Mouse (Mus musculus) lung, postnatal 0 days (tissue): ENCODE measurements around the gene Sf3b3. TPM values are rescaled to one million over a fixed set of nuclear protein-coding genes. Genes with fewer than 3 reads are reported as not detected.
A peak's percentile ranks its signal among the peaks of the same experiment; 100 is the strongest.

Source experiments
- ATAC-seq: fragments of 200-750 bp; cut with Nextera tagmentation; 2 replicates; pipeline ENCODE4 v1.8.0; 2017; ENCODE audit warnings: moderate library complexity
- DNase-seq: peaks from one replicate; pipeline ENCODE4 v3.0.0-alpha.2; 2016; ENCODE audit warnings: low spot score
- H3K27ac ChIP-seq: fragments of 300-500 bp; sonication (generic); 2 replicates; pipeline ENCODE4 v1.5.1; 2014; ENCODE audit warnings: antibody characterized with exemption, mild to moderate bottlenecking, low read length, mixed read lengths
- H3K27me3 ChIP-seq: fragments of 300-500 bp; sonication (generic); replicated peaks from 2 replicates; pipeline ENCODE4 v1.6.1; 2014; ENCODE audit warnings: low read length, mixed read lengths; ENCODE audit not compliant: insufficient read depth
- H3K36me3 ChIP-seq: fragments of 300-500 bp; sonication (generic); 2 replicates; pipeline ENCODE4 v1.6.1; 2014; ENCODE audit warnings: low read length, mixed read lengths; ENCODE audit not compliant: insufficient read depth
- H3K4me1 ChIP-seq: fragments of 300-500 bp; sonication (generic); 2 replicates; pipeline ENCODE4 v1.6.1; 2014; ENCODE audit warnings: antibody characterized with exemption, low read depth, low read length, mixed read lengths; ENCODE audit not compliant: insufficient read depth
- H3K4me2 ChIP-seq: fragments of 300-500 bp; sonication (generic); replicated peaks from 2 replicates; pipeline ENCODE4 v1.6.1; 2014; ENCODE audit warnings: low read depth, mild to moderate bottlenecking, low read length, moderate library complexity, mixed read lengths
- H3K4me3 ChIP-seq: fragments of 300-500 bp; sonication (generic); 2 replicates; pipeline ENCODE4 v1.5.1; 2014; ENCODE audit warnings: low read depth, low read length
- H3K9ac ChIP-seq: fragments of 300-500 bp; sonication (generic); replicated peaks from 2 replicates; pipeline ENCODE4 v1.6.1; 2014; ENCODE audit warnings: low read depth, mild to moderate bottlenecking
- H3K9me3 ChIP-seq: fragments of 300-500 bp; sonication (generic); 2 replicates; pipeline ENCODE4 v1.6.1; 2016; ENCODE audit warnings: low read length, mixed read lengths
- CTCF ChIP-seq: IDR thresholded peaks from 2 replicates; pipeline ENCODE4 v1.5.1; 2016; ENCODE audit warnings: antibody characterized with exemption, mild to moderate bottlenecking
- EP300 ChIP-seq: IDR thresholded peaks from 2 replicates; pipeline ENCODE4 v1.6.1; 2016; ENCODE audit warnings: antibody characterized with exemption, mild to moderate bottlenecking, control low read depth
- WGBS: fragments of 180-500 bp; shearing (Covaris S2); extraction: QIAGEN DNeasy Blood & Tissue Kit; methylation state at CpG from one replicate; pipeline ENCODE4 v1.1.7; 2014; 5-methylcytosine and 5-hydroxymethylcytosine counted together
- polyA plus RNA-seq: library from polyadenylated mRNA; unstranded; fragments of >200 nt; fragmentation: Nextera tagmentation; extraction: Ambion mirVana; gene quantifications from 2 replicates; pipeline ENCODE4 v1.2.1, GENCODE M21; 2015

The Sf3b3 gene
- polyA plus RNA-seq, 1 experiment from 2014 or later, result 41.1 TPM

DNA sequence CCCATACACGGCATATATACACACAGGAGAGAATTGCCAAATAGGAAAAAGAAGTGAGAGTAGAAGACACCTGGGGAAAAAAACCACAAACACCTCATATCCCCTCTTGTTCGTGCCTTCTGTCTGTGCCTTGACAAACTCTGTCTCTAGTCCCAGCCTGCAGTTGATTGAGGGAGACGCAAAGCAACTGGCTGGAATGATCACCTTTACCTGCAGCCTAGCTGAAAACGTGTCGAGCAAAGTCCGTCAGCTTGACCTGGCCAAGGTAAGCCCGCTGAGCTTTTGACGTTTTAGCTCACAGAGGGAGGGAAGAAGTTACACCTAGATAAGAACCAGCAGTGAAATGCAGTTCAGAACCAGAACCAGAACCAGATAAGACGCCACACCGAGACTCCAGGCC lies 4.6 kb upstream of the Sf3b3 start:
- no peaks in the 10 kb centered on the region; the same call in 1 of the 2 replicates for H3K4me1 ChIP-seq
- ATAC-seq (no peak), DNase-seq (no peak)
- H3K36me3 ChIP-seq, result peaks cover 47% of the 10 kb centered on the region; the same call in 1 of the 2 replicates
- no peak overlapping the region for H3K4me3 ChIP-seq
- H3K27ac ChIP-seq, result no peak overlapping the region
- H3K27me3 ChIP-seq, result no peaks in the 10 kb centered on the region
- no peak overlapping the region for H3K4me2 ChIP-seq
- TF ChIP-seq EP300, result no peak
- no peak for TF ChIP-seq CTCF
- H3K9ac ChIP-seq, result no peak overlapping the region
- H3K9me3 ChIP-seq, result no peaks in the 10 kb centered on the region
- WGBS, result 94% methylated on average over 10 of the region's 10 CpGs

DNA sequence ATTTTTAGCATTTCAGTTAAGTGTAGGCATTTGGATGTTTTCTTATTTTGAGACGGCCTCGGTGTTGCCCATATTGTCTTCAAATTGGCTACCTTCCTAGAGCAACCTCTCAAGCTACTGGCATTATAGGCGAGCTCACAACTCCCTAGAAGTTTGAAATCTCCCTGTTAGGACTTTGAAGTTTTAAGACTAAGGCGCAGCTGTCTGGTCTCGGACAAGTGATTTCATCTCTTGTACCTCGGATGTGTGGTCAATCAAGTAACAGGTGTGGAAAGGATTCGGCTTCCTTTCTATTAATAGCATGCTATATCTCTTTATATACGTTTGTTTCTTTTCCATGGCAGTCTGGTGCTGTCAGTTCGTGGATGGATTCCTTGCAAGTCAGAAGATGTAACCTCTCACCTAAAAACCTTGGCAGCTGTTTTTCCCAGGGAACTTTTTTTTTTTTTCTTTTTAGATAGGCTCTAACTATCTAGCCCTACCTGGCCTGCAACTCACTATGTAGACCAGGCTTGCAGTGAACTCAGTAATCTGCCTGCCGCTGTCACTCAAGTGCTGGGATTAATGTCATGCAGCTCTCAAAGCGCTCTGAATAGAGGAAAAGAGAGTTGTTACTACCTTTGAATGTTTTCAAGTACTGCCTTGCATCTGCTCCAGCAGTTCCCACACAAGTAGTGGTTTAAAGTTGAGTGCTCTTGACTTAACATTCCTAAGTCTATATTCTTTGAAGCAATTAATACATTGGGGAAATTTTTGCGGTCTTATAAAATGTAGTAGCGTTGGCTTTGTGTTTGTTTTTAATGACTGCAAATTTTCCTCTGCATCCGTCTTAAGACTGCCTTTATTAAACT lies 1.3 kb upstream of the Sf3b3 start:
- H3K27ac ChIP-seq, result peak overlapping the region; percentile 87; the same call in 1 of the 2 replicates
- H3K4me3 ChIP-seq, result peak overlapping the region; percentile 79
- H3K9me3 ChIP-seq, result no peaks in the 10 kb centered on the region
- no peaks in the 10 kb centered on the region; the same call in 1 of the 2 replicates for H3K4me1 ChIP-seq
- ATAC-seq, result peak; percentile 74
- peak overlapping the region; percentile 60 for H3K4me2 ChIP-seq
- H3K27me3 ChIP-seq, result no peaks in the 10 kb centered on the region
- H3K36me3 ChIP-seq, result peaks cover 32% of the 10 kb centered on the region; the same call in 1 of the 2 replicates
- 0 out of 2 replicates have a peak overlapping the region, but pooled peaks have one; percentile 85 for H3K9ac ChIP-seq
- peak; percentile 62 for TF ChIP-seq EP300
- no peak for TF ChIP-seq CTCF
- WGBS, result 38% methylated on average over 14 of the region's 14 CpGs
- peak; percentile 78 for DNase-seq

DNA sequence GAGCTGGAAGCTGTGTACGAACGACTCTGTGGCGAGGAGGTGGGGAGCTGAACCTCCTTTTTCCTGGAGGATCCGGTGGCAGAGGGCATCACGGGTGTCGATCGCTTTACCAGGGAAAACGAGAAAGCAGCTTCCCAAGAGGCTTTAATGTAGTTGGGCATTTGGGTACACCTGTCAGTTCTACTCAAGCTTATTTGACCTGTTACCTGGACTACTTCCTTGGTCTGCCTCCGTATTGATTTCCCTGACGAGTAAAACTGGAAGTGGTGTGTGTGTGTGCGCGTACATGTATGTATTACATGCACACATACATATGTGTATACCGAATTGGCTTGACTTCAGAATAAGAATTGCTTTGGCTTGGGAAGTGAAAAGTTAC lies 573 bp upstream of the Sf3b3 start:
- Histone ChIP-seq H3K4me3 (peak overlapping the region; percentile 79), H3K9me3 (no peaks in the 10 kb centered on the region), H3K4me1 (no peaks in the 10 kb centered on the region; the same call in 1 of the 2 replicates), H3K27me3 (no peaks in the 10 kb centered on the region), H3K9ac (peak overlapping the region; percentile 85), H3K36me3 (peaks cover 25% of the 10 kb centered on the region; the same call in 1 of the 2 replicates), H3K4me2 (peak overlapping the region; percentile 60), H3K27ac (peak overlapping the region; percentile 87)
- DNase-seq, result peak; percentile 61
- TF ChIP-seq CTCF (no peak), EP300 (no peak)
- no peak; the same call in 1 of the 2 replicates for ATAC-seq
- under 1% methylated on average over 13 of the region's 13 CpGs for WGBS

DNA sequence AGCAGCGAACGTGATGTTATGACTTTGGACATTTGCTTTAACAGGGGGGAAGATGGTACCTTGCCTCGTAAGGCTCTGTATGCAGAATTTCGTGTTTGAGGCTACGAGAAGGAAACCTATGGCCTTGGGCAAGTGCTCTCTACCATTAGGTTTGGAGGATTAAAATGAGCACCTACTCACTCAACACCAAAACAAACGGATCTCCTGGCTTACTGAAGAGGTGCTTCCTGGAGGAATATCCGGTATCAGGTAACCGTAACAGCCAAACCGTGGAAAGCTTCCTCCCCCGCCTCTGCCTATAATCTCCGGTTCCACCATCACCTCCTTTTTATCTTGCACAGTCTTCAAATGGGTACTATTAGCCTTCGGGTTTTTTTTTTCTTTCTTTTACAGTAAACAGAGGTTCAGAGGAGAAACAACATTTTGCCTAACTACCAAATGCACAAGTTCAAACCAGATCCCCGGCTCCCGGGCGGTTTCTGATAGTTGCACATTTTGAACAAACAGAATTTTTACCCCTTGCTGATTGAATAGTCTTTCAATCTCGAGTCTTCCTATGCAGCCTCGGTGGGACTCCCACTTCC lies 674 bp downstream of the Sf3b3 start:
- no peaks in the 10 kb centered on the region for H3K27me3 ChIP-seq
- 2% methylated on average over 17 of the region's 17 CpGs for WGBS
- H3K4me2 ChIP-seq, result peak overlapping the region; percentile 60
- peak overlapping the region; percentile 79 for H3K4me3 ChIP-seq
- H3K36me3 ChIP-seq, result peaks cover 24% of the 10 kb centered on the region
- H3K9me3 ChIP-seq, result no peaks in the 10 kb centered on the region
- H3K9ac ChIP-seq, result peak overlapping the region; percentile 85
- TF ChIP-seq CTCF (no peak), EP300 (no peak)
- DNase-seq (peak; percentile 33), ATAC-seq (no peak)
- no peaks in the 10 kb centered on the region; the same call in 1 of the 2 replicates for H3K4me1 ChIP-seq
- H3K27ac ChIP-seq, result peak overlapping the region; percentile 87

DNA sequence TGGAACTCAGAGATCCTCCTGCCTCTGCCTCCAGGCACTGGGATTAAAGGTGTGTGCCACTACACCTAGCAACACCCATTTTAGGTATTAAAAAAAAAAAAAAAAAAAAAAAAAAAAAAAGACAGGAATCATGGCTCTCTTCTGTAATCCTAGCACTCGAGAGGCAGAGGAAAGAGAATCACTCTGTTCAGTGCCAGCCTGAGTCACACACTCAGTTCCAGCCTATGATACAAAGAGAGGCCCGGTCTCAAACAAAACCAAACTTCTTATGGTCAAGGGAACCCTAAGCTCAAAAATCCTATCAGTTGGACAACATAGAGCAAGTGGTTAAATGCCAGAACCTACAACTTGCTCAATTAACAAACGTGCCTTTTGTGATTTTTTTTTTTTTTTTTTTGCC lies 1.6 kb downstream of the Sf3b3 start:
- Histone ChIP-seq H3K36me3 (peaks cover 16% of the 10 kb centered on the region), H3K9me3 (no peaks in the 10 kb centered on the region), H3K4me2 (no peak overlapping the region; the same call in 1 of the 2 replicates), H3K27me3 (no peaks in the 10 kb centered on the region), H3K4me3 (no peak overlapping the region), H3K9ac (0 out of 2 replicates have a peak overlapping the region, but pooled peaks have one; percentile 19), H3K4me1 (no peaks in the 10 kb centered on the region; the same call in 1 of the 2 replicates), H3K27ac (no peak overlapping the region)
- TF ChIP-seq EP300 (no peak), CTCF (no peak)
- 58% methylated on average over 3 of the region's 3 CpGs for WGBS
- ATAC-seq (no peak), DNase-seq (no peak)

DNA sequence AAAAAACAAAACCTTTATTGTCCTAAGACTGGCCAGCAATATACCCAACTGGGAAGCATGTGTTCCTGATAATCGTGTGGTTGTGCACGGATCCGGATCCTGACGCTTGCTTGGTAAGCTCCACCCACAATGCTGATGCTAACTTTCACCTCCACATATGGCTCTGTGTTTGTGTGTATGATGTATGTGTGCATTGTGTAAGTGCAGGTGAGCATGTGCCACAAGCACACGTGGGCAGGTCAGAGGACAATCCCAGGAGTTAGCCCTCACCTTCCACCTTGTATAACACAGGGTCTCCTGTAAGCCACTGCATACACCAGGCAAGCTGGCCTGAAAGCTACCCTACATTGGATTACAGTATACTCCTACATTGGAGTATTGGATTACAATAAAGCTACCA lies 3.4 kb downstream of the Sf3b3 start:
- H3K27me3 ChIP-seq, result no peaks in the 10 kb centered on the region
- DNase-seq (no peak), ATAC-seq (no peak)
- no peak overlapping the region for H3K27ac ChIP-seq
- no peak overlapping the region for H3K9ac ChIP-seq
- no peak for TF ChIP-seq EP300
- no peak for TF ChIP-seq CTCF
- H3K9me3 ChIP-seq, result no peaks in the 10 kb centered on the region
- no peak overlapping the region for H3K4me3 ChIP-seq
- H3K4me1 ChIP-seq, result no peaks in the 10 kb centered on the region; the same call in 1 of the 2 replicates
- 79% methylated on average over 5 of the region's 5 CpGs for WGBS
- no peak overlapping the region for H3K4me2 ChIP-seq
- H3K36me3 ChIP-seq, result peaks cover 30% of the 10 kb centered on the region
